Mouse (Mus musculus) lung, postnatal 0 days (tissue): ENCODE results near the gene Drap1.

Experiments used
- CTCF ChIP-seq: IDR thresholded peaks from 2 replicates; pipeline ENCODE4 v1.5.1; 2016; ENCODE audit warnings: antibody characterized with exemption, mild to moderate bottlenecking
- EP300 ChIP-seq: IDR thresholded peaks from 2 replicates; pipeline ENCODE4 v1.6.1; 2016; ENCODE audit warnings: antibody characterized with exemption, mild to moderate bottlenecking, control low read depth

GRCm38 (mm10) chr19:5383326-5383725 is 41.5 kb downstream of the Drap1 start:
- TF ChIP-seq EP300 (no peak), CTCF (no peak)
